Mouse (Mus musculus) embryonic fibroblast, embryonic 13.5 days (primary cell): ENCODE measurements around the gene Lmtk3.

ENCODE experiments used
- CTCF ChIP-seq: IDR thresholded peaks from 2 replicates; pipeline ENCODE4 v1.5.1; 2011; ENCODE audit warnings: mild to moderate bottlenecking, control low read depth, low read length, moderate library complexity, borderline replicate concordance; ENCODE audit not compliant: insufficient read depth
- POLR2A ChIP-seq: IDR thresholded peaks from 2 replicates; pipeline ENCODE4 v1.6.1; 2011; ENCODE audit warnings: low read depth, mild to moderate bottlenecking, control low read depth, low read length, moderate library complexity

DNA sequence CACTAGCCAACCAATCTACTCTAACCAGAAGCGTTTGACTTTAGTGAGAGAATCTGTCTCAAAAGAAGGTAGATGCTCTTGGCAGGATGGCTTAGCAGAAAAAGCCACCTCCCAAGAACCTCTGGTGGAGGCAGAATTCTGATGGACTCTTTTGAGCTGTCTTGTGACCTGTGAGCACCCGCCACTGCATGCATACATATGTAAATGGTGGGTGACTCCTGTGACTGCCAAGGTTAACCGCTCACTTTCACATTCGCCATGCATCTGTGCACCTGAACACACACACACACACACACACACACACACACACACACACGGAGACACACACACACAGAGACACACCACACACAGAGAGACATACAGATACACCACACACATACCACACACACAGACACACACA is 36.1 kb upstream of the Lmtk3 start:
- TF ChIP-seq CTCF (no peak), POLR2A (no peak)
